Mouse (Mus musculus) embryo, embryonic 11.5 days (tissue): ENCODE data around the gene Gab1.

ENCODE experiments used
- DNase-seq: peaks from one replicate; pipeline ENCODE4 v3.0.0-alpha.2; 2012; ENCODE audit warnings: low read depth, low spot score

Gab1 gene

DNA sequence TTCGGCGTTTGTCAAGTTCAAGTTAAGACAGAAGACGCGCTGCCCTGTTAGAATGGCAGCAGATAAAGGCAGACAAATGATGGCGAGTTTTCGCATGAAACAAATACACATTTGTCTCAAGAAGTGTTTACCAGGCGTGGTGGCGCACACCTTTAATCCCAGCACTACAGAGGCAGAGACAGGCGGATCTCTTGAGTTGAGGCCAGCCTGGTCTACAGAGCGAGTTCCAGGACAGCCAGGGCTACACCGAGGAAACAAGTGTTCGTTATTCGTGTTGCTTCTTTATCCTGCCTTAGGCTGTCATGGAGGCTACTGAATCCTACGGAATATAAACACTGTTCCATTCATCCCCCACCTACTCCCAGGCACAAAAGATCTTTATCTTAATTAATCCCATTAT is 140.4 kb downstream of the Gab1 start:
- DNase-seq = no peak

DNA sequence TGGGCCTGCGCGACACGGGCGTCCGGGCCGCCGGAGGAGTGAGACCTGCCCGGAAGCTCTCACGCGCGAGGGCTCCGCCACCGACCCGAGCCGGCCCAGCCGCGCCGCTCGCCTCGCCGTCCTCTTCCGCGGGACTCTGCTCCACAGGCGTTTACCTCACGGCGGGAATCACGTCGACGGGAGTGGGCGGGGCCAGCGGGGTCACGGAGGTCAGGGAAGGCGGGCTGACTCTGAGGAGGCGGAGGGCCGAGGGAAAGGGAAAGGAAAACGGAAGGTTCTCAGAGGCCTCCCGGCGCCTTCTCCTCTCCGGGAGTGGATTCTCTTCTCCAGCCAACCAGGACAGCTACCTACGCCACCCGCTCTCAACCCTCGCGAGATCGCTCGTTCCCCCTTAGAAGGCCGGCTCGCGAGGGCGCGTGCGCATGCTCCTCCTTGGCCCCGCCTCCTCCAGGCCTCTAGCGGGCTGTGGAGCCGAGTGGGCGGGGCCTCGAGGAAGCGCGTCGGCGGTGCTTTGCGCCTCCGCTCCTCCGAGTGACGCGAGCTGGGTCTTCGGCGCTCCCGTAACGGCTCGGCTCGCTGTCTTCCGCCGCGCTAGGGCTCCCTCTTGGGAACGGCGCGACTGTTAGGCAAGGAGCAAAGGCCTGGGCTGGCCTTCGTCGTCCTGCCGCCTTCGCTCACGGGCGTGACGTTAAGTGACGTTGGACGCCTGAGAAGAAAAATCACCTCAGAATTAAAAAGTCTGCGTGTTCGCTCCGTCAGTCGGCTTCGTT is 141.0 kb downstream of the Gab1 start, which contains the start of gene Smarca5:
Smarca5 (minus strand) TSS at position 343 of the 770 bp plus-strand sequence.
- DNase-seq = peak; percentile 83

DNA sequence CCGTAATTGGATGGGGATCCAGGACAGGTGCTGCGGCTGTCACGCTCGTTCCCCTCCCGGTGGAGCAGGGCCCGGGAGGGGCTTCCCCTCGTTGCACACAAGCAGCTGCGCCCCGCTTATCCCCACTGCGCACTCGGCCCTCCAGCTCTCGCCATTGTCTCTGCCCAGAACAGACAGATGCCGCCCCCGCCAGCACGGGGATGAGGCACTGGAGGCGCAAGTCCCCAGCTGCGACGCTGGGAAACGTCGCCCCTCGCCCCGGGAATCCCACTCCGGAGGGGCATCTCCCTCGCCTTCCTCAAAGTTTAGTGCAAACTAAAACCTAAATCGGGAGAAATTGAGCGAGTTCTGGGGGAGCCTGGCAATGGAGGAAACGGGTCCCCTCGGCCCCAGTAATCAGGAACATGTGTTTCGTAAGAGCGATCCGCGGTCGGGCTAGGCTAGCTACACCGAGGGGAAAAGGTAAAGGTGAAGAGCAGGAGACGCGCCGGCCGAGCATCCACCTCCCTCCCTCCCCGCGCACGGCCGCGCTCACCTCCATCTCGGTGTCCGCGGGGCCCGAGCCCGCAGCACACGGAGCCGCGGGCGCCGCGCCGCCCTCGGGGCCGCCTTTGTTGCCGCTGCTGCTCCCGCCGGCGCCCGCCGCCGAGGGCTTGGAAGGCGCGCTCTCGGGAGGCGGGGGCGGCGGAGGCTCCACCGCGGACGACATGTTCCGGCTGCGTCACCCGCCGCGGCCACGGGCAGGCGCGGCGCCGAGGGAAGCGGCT is 141.7 kb downstream of the Gab1 start:
- DNase-seq = peak; percentile 29

DNA sequence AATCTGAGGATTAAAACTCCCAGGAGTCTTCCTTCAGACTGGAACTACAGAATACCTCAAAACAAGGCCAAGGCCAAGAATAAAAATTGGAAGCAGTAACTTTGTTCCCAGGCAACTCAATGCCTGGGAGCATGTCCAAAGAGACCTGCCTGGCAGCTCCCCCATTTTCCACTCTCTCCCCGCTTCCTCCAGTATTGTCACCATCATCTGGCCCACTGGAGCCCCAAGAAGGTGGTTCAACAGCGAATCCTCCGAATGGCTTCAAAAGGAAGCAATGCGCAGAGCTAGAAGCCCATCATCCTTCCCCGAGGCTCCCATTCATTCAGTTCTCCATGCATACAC is 142.3 kb downstream of the Gab1 start:
- no peak for DNase-seq

DNA sequence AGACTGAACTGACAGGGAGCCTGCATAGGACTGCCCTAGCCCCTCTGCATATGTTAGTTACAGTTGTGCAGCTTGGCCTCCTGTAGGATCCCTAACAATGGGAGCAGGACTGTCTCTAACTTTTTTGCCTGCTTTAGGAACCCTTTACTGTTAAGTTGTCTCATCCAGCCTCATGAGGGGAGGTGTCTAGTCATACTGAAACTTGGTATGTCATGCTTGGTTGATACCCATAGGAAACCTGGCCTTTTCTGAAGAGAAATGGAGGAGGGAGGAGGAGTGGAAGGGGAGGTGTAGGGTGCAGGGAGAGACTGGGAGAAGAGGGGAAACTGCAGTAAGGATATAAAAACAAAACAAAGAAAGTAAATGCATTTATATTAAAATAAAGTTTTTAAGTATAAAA is 148.0 kb downstream of the Gab1 start:
- no peak for DNase-seq

DNA sequence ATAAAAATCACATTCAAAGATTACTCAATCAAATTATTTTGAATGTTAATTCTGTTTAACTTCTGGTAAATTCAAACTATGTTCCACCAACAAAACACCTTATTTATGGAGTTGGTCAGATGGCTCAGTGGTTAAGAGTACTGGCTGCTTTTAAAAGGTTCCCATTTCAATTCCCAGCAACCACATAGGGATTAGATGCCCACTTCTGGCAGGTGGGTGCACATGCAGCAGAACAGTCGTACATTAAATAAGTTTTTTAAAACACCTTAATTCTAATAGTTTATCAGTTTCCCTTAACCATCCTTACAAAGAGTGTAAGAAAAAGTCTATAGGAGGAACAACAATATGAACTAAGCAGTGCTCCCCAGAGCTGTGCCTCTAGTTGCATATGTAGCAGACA is 165.9 kb downstream of the Gab1 start:
- DNase-seq = no peak
